Mouse (Mus musculus): ENCODE measurements around the gene Rspo4.
A peak's percentile ranks its signal among the peaks of the same experiment; 100 is the strongest.

Gene Rspo4

DNA sequence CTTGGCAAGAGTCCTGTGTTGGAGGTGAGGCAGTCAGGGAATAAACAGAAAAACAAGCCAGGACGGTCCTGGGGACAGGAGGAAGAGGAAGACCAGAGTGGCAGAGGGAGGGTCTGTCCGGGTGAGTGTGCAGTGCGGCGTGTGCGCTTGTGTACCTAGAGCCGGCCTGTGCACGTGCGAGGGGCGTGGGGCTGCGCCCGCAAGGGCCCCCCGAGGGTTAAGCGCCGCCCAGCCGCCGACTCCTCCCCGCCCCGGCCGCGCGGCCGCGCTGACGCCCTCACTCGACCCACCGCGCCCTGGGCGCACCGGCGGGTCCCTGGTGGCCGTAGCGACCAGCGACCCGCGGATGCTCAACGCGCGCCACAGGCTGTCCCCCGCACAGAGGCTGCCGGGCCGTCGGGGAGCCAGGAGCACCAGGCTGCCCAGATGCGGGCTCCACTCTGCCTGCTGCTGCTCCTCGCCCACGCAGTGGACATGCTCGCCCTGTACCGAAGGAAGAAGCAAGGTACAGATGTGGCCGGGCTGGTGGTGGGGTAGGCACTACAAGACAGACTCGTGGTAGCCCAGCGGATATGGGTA, at the start of gene Rspo4:
Gene Rspo4 (plus strand): TSS at position 280 of the 579 bp plus-strand sequence.
- no peak for ATAC-seq (ENCODE audit: insufficient number of reproducible peaks, low FRiP score, low TSS enrichment)

GRCm38 (mm10) chr2:151815586-151815985, 27.1 kb upstream of the Rspo4 start:
- no peak for ATAC-seq (ENCODE audit: insufficient number of reproducible peaks, low FRiP score, low TSS enrichment)

- no peak for ATAC-seq (ENCODE audit: insufficient number of reproducible peaks, low FRiP score, low TSS enrichment)
Measured at GRCm38 (mm10) chr2:151862257-151862810, 19.6 kb downstream of the Rspo4 start.

DNA sequence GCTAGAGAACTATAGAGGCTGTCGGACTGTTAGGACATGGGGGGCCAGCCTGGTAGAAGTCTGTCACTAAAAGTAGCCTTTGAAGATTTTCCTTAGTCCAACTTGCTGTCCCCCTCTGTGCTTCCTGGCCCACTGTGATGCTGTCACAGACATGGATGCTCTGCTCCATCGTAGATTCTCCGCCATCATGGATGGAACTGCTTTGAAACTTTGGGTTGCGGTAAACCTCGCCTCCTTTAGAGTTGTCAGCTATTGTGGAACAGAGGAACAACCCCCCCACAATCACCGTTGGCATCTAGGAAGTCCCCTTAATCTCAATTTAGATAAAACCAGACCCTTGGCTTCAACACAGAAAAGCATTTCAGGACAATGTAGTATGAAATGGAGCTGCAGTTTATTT, 22.2 kb downstream of the Rspo4 start:
- ATAC-seq (ENCODE audit: insufficient number of reproducible peaks, low FRiP score, low TSS enrichment): no peak

DNA sequence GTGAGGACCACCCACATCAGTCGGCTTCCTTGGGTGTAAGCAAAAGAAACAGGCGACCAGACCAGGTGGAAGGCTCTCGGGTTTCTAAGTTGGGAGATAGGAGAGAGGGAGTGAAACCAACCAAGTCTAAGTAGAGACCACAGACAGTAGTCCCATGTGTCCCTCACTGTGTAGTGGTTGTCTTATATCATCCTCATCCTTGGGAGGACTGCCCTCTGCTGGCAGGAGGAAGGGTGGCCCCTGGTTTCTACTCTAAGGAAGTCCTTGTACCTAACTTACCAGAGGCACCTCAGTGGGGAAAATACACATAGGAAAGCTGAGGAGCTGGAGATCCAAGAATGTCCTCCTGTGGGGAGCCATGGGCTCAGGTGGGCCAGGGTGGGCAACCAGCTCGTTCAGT, 23.8 kb downstream of the Rspo4 start:
- no peak for ATAC-seq (ENCODE audit: insufficient number of reproducible peaks, low FRiP score, low TSS enrichment)

DNA sequence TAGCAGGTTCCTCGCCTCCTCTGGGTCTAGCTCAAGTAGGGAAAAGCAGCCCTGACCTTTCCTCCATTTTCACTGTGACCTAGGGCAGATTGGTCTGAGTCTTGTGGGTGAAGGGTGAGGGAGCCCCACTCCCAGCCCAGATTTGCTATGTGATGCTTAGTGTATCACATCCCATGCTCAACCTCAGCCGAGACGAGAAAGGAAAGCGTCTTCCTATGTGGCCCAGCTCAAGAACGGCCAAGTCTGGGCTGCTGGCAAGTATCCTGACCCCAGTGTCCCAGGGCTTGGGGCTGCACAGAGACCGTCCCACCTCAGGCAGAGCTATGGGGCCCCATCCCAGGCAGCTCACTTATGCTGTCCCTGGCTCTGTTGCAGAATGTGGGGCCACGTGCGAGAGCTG, 25.5 kb downstream of the Rspo4 start:
- no peak for ATAC-seq (ENCODE audit: insufficient number of reproducible peaks, low FRiP score, low TSS enrichment)

GRCm38 (mm10) chr2:151874551-151874950, 31.8 kb downstream of the Rspo4 start:
- no peak for ATAC-seq (ENCODE audit: insufficient number of reproducible peaks, low FRiP score, low TSS enrichment)

GRCm38 (mm10) chr2:151876012-151876485, 33.3 kb downstream of the Rspo4 start:
- peak; percentile 64 for ATAC-seq (ENCODE audit: insufficient number of reproducible peaks, low FRiP score, low TSS enrichment)

DNA sequence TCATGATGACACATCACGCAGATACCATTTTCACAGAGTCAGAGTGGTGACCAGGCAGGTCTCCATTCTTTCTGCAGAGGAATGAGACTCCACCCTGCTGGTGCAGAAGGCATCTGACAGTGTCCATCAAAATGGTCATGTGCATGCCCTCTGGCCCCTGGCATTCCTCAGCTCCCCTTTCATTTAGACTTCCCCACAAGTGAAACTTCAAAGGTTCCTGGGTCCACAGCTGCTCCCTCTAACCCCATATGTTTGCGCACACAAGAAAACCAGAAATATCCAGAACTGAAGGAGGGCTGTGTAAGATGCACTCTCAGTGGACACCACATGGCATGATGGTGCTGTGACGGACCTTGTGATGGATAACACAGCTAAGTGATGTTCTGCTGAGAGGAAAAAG, 35.9 kb downstream of the Rspo4 start:
- no peak for ATAC-seq (ENCODE audit: insufficient number of reproducible peaks, low FRiP score, low TSS enrichment)

- no peak for ATAC-seq (ENCODE audit: insufficient number of reproducible peaks, low FRiP score, low TSS enrichment)
Measured at GRCm38 (mm10) chr2:151879760-151880159, 37.0 kb downstream of the Rspo4 start.

GRCm38 (mm10) chr2:151891031-151891430, 48.3 kb downstream of the Rspo4 start:
- no peak for ATAC-seq (ENCODE audit: insufficient number of reproducible peaks, low FRiP score, low TSS enrichment)

DNA sequence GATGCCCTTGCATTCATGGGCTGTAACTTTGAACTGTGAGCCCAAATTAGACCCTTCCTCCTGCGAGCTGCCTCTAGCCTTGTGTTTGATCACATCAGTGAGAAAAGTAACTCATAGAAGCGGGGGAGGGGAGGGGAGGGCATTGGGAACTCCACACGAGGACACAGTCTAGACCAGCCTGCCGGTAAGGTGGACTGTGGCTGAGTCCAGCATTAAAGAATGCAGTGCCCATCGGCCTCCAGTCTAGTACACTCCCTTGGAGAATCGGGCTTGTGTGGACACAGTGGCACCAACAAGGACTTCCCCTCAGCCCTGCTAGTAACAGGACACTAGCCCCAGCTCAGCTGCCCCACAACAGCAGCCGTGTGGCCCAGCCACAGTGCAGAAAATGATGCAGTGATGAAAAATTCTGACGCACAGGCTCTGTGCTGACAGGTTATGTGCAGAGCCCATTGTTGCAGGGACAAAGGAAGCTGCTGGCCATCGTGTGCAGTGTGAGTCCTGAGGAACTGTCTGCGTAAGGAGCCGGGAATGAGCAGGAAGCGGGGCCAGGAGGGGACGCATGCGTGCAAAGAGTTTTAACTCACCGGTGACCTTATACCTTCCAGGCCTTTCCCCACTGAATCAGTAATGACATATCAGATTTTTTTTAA, 50.5 kb downstream of the Rspo4 start:
- no peak for ATAC-seq (ENCODE audit: insufficient number of reproducible peaks, low FRiP score, low TSS enrichment)

DNA sequence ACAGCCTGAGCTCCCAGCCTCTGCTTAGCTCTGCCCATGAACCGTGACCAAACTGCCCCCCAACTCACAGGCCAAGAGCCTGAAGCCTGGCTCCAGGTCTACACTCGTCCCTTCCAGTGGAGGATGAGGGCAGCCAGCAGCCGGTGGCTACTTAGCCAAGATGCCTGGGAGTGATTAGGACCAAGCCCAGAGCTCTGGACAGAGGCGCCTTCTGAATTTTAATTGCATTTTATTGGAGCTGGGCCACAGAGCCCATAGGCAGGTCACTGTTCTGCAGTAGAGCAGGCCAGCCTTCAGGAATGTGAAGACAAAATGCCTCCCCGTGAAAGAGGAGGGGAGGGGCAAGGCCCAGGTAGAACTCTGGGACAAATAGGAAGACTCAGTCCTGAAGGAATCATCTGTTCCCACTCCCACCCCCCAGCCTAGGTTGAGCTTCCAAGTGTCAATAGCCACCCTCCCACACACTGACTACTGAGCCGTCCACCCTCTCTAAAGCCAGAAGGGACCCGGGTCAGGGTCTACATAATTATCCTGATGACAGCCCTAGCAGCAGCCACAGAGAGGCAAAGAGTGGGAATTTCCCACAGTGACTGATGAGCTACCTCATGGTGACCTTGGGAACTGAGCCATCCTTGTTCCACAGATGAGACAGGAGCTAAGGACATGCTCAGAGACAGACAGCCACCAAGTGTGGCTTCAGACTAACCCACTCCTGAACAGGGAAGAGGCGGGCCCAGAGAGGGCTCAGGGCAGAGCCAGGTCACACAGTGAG, 51.7 kb downstream of the Rspo4 start:
- ATAC-seq (ENCODE audit: insufficient number of reproducible peaks, low FRiP score, low TSS enrichment): no peak

DNA sequence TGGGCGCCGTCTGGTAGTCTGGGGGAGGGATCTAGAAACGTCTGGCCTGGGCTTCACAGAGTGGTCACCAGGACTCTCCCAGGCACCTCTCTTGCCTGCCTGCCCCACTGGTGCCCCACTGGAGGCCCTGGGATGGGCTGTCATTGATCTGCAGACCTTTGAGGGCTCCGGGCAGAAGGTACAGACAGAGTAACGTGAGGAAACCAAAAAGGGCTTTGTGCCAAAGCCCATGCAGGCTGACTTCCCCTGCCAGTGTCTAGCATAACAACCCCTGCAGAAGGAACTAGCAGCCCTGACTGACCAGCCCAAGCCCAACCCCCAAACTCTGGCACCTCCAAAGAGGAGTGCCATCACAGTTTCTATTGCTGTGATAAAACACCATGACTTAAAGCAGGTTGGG, 53.2 kb downstream of the Rspo4 start:
- ATAC-seq (ENCODE audit: insufficient number of reproducible peaks, low FRiP score, low TSS enrichment): no peak

- no peak for ATAC-seq (ENCODE audit: insufficient number of reproducible peaks, low FRiP score, low TSS enrichment)
Measured at GRCm38 (mm10) chr2:151898106-151898505, 55.4 kb downstream of the Rspo4 start.

DNA sequence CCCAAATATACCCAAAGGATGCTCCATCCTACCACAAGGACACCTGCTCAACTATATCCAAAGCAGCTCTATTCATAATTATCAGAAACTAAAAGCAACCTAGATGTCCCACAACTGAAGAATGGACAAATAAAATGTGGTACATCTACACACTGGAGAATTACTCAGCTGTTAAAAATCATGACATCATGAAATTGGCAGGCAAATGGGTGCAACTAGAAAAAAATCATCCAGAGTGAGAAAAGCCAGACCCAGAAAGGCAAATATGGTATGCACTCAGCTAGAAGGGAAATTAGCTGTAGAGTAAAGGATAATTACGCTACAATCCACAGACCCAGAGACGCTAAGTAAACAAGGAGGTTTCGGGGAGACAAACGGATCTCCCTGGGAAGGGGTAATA, 58.1 kb downstream of the Rspo4 start:
- ATAC-seq (ENCODE audit: insufficient number of reproducible peaks, low FRiP score, low TSS enrichment): no peak

DNA sequence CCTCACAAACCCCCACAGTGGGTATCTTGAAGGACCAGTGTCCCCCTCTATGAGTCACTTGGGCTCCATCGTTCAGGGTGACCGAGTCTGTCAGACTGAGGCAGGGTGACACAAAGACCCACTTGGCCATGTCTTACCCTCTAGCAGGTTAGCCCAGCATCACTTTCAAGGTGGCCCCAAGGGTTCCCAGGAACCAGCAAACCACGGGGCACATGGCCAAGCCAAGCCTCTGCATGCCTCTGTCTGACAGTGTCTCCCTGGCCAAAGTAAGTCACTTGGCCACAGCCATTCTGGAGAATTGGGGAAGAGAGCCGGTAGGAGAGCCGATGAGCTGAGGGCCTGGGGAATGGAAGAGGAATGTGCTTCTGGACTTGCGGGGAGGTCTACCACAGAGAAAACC, 60.5 kb downstream of the Rspo4 start:
- ATAC-seq (ENCODE audit: insufficient number of reproducible peaks, low FRiP score, low TSS enrichment): no peak

GRCm38 (mm10) chr2:151903933-151904332, 61.2 kb downstream of the Rspo4 start:
- ATAC-seq (ENCODE audit: insufficient number of reproducible peaks, low FRiP score, low TSS enrichment): no peak

DNA sequence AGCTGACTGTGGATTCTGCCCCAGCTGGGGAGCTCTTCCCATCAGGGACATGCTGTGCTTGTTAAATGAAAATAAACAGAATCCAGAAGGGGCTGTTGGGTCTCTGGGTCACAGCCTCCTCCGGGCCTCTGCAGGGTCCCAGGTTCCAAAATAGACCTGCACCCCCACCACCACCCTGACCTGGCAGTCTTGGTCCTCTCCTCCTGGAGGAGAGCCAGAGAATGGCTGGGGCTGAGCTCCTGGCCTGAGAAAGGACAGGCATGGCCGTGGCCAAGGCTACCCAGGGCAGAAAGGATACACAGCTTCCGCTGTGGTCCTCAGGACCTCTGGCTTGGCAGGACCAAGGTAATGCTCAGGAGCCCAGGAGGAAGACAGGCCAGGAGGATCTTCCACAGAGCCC, 61.9 kb downstream of the Rspo4 start:
- no peak for ATAC-seq (ENCODE audit: insufficient number of reproducible peaks, low FRiP score, low TSS enrichment)

GRCm38 (mm10) chr2:151907020-151907419, 64.3 kb downstream of the Rspo4 start:
- no peak for ATAC-seq (ENCODE audit: insufficient number of reproducible peaks, low FRiP score, low TSS enrichment)

DNA sequence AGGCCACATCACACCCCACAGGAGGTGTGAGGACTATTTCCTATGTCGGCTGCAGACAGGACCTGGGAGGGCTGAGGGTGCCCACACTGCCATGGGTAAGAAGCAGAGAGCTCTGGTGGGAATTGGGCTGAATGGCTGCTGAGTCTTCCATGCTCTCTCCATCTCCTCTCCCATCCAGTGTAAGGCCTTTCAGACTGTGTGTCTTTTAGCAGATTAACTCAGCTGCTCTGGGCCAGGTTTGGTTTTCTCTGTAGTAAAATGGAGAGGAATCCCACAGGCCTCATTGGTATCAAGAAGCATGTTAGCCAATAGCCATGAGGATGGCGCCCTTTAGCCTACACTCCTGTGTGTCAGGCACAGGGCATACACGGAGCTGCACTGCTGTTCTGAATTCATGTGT, 66.7 kb downstream of the Rspo4 start:
- ATAC-seq (ENCODE audit: insufficient number of reproducible peaks, low FRiP score, low TSS enrichment): no peak
